Mouse (Mus musculus): ENCODE data around the gene Camkmt.

- TF ChIP-seq CTCF (conservative IDR thresholded peaks at IDR 0.05; ENCODE audit: insufficient read depth, insufficient read length, low read depth, low read length), result no peak
- no peak for TF ChIP-seq POLR2A (IDR thresholded peaks at IDR 0.05; ENCODE audit: low read depth, low read length)
These were observed 245.1 kb downstream of the Camkmt start for GRCm38 (mm10) chr17:85335464-85335863.
